Comparison of ENCODE assay signal across 8 mouse cellular contexts in the genomic region with DNA sequence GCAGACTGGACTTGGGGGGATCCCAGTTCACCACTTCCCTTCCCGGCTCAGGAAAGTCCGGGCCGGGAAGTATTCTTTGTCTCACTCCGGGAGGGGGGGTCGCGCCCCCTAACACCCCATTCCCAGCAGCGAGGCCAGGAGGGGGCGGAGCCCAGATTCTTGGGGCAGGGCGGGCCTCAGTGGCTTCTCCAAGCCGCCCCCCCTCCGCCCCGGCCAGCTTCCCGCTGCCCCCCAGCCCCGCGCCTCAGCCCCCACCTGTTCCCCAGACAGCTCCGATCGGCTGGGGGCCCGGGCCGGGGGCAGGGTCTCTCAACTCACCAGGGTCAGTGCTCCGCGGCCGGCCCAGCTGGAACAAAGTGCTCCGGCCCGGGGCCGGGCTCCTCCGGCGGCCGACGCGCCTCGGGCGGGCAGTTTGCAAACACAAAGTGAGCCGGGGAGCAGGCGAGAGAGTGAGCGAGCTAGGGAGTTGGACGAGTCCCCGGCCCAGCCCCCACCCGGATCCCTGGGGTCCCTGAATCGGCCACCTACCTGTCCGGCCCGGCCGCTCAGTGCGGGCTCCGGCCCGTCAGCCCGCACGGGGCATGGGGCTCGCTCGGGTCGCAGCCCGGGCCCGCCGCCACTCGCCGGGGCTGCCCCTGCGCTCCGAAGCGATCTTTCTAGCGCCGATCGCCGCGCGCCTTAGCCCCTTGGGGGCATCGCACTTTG. TPM values are rescaled to one million over a fixed set of nuclear protein-coding genes. Genes with fewer than 3 reads are reported as not detected.
A peak's percentile ranks its signal among the peaks of the same experiment; 100 is the strongest.
DNase-seq lines count a peak whose midpoint lies in the region; ATAC-seq lines count a peak whose summit lies in the region.

No protein-coding gene starts in this region.

- H3K36me3 ChIP-seq in lung, embryonic 15.5 days, result no peaks in the 10 kb centered on the region

- under 1% methylated on average over 46 of the region's 65 CpGs for WGBS in lung, embryonic 15.5 days

- peak overlapping the region; percentile 97 for H3K4me3 ChIP-seq in brown adipose tissue, adult 24 weeks (ENCODE audit: insufficient read depth, low read depth, low read length)
- H3K4me3 ChIP-seq in lung, embryonic 15.5 days, result peak overlapping the region; percentile 98

- no peak overlapping the region; the same call in 1 of the 2 replicates for H3K27ac ChIP-seq in brown adipose tissue, adult 24 weeks (replicated peaks; ENCODE audit: low read depth, low read length)
- peak overlapping the region; percentile 99 for H3K27ac ChIP-seq in lung, embryonic 15.5 days

- no peaks in the 10 kb centered on the region for H3K27me3 ChIP-seq in lung, embryonic 15.5 days

- ATAC-seq in lung, embryonic 15.5 days (ENCODE audit: borderline replicate concordance, extremely low read depth, low FRiP score, low TSS enrichment), result peak; percentile 54

- H3K9ac ChIP-seq in lung, embryonic 15.5 days, result peak overlapping the region; percentile 98

- H3K4me1 ChIP-seq in brown adipose tissue, adult 24 weeks (ENCODE audit: control insufficient read depth, insufficient read depth, insufficient read length, low read length), result peaks cover 20% of the 10 kb centered on the region
- H3K4me1 ChIP-seq in lung, embryonic 15.5 days, result peaks cover 46% of the 10 kb centered on the region

- H3K9me3 ChIP-seq in lung, embryonic 15.5 days, result no peaks in the 10 kb centered on the region

- DNase-seq in embryo, embryonic 10 days (ENCODE audit: low spot score), result peak; percentile 54
- DNase-seq in embryo, embryonic 9.5 days (ENCODE audit: extremely low spot score), result no peak
- peak; percentile 55 to 68 for DNase-seq in gastrocnemius, postnatal 4 days (ENCODE audit: low spot score in 2 of 2)
- DNase-seq in kidney, adult 18-20 months, result peak; percentile 64
- peak; percentile 47 for DNase-seq in ovary, adult 18-20 months (ENCODE audit: low spot score)
- no peak for DNase-seq in layer of hippocampus, postnatal 25 days (ENCODE audit: extremely low spot score in 1 of 2, low spot score in 1 of 2)

- peak overlapping the region; percentile 81 for H3K4me2 ChIP-seq in lung, embryonic 15.5 days

RNA-seq across cellular contexts. Expression of a gene that starts 0.6 kb away (rescaled TPM):
- 8.5 and 9.2 TPM in 2 replicates for polyA plus RNA-seq in brown adipose tissue, adult 24 weeks (2012; ENCODE audit: insufficient read depth, insufficient read length, missing spikeins)
- total RNA-seq in gastrocnemius, postnatal 4 days (2021), result 10 to 100 TPM; 18.9 to 22.3 TPM
- polyA plus RNA-seq in lung, embryonic 15.5 days (2015; fragmentation: Nextera tagmentation; extraction: Ambion mirVana), result 23.7 and 24.1 TPM in 2 replicates
- total RNA-seq in layer of hippocampus, postnatal 25 days (2021), result 10 to 100 TPM; 40.3 to 50.2 TPM

Comparison
In these comparisons a context has a peak if more than half of its experiments do, and no peak if none do; other contexts are left out.
1. DNase-seq: peak in embryo, embryonic 10 days (single experiment), gastrocnemius, postnatal 4 days (2 of 2), kidney, adult 18-20 months (single experiment) and ovary, adult 18-20 months (single experiment); none in embryo, embryonic 9.5 days (single experiment) and layer of hippocampus, postnatal 25 days (0 of 2).